Mouse (Mus musculus): ENCODE data around the gene Vti1a.

- no peak for TF ChIP-seq HCFC1 (IDR thresholded peaks at IDR 0.05; ENCODE audit: borderline replicate concordance, insufficient read depth, low read length)
- no peak for TF ChIP-seq ZC3H11A (IDR thresholded peaks at IDR 0.05; ENCODE audit: borderline replicate concordance, low read depth, low read length)
- no peak for TF ChIP-seq MAFK (IDR thresholded peaks at IDR 0.05; ENCODE audit: insufficient read depth, low read depth, low read length)
- no peak for TF ChIP-seq ZNF384 (IDR thresholded peaks at IDR 0.05; ENCODE audit: low read depth, low read length)
Measured at GRCm38 (mm10) chr19:55311874-55312273, 4.2 kb upstream of the Vti1a start.

All from ES-E14 (cell line).